Mouse (Mus musculus) ES-Bruce4 (cell line): ENCODE measurements around the gene Mepe.

ENCODE experiments used
- CTCF ChIP-seq: IDR thresholded peaks from one replicate; pipeline ENCODE4 v1.8.1; 2011; ENCODE audit warnings: low read depth, low read length
- EP300 ChIP-seq: IDR thresholded peaks from 2 replicates; pipeline ENCODE4 v1.6.1; 2011; ENCODE audit warnings: low read depth, low read length; ENCODE audit not compliant: insufficient read depth
- POLR2A ChIP-seq: IDR thresholded peaks from one replicate; pipeline ENCODE4 v1.8.1; 2011; ENCODE audit warnings: low read length; ENCODE audit not compliant: insufficient read depth

- TF ChIP-seq POLR2A: no peak
- no peak for TF ChIP-seq EP300
- TF ChIP-seq CTCF: no peak
Measured at GRCm38 (mm10) chr5:104333231-104333640, 8.1 kb downstream of the Mepe start.
